Mouse (Mus musculus) hindbrain, embryonic 11.5 days (tissue): ENCODE data around the gene Kdm2b. TPM values are rescaled to one million over a fixed set of nuclear protein-coding genes. Genes with fewer than 3 reads are reported as not detected.

Source experiments
- ATAC-seq: fragments of 200-750 bp; cut with Nextera tagmentation; 2 replicates; pipeline ENCODE4 v1.8.0; 2017; ENCODE audit warnings: mild to moderate bottlenecking, moderate TSS enrichment, moderate library complexity; ENCODE audit not compliant: low FRiP score
- DNase-seq: peaks from one replicate; pipeline ENCODE4 v3.0.0-alpha.2; 2015; ENCODE audit warnings: low spot score
- H3K27ac ChIP-seq: fragments of 300-500 bp; sonication (generic); 2 replicates; pipeline ENCODE4 v1.5.1; 2014; ENCODE audit warnings: mild to moderate bottlenecking, low read depth, low read length
- H3K27me3 ChIP-seq: fragments of 300-500 bp; sonication (generic); 2 replicates; pipeline ENCODE4 v1.6.1; 2014; ENCODE audit warnings: mild to moderate bottlenecking, low read length, moderate library complexity, mixed read lengths; ENCODE audit not compliant: control insufficient read depth, insufficient read depth
- H3K36me3 ChIP-seq: fragments of 300-500 bp; sonication (generic); 2 replicates; pipeline ENCODE4 v1.6.1; 2014; ENCODE audit warnings: mild to moderate bottlenecking, low read length, moderate library complexity, mixed read lengths; ENCODE audit not compliant: control insufficient read depth, insufficient read depth
- H3K4me1 ChIP-seq: fragments of 300-500 bp; sonication (generic); replicated peaks from 2 replicates; pipeline ENCODE4 v1.6.1; 2014; ENCODE audit warnings: low read length, mixed read lengths; ENCODE audit not compliant: control insufficient read depth, insufficient read depth
- H3K4me2 ChIP-seq: fragments of 300-500 bp; sonication (generic); replicated peaks from 2 replicates; pipeline ENCODE4 v1.6.1; 2014; ENCODE audit warnings: mild to moderate bottlenecking, low read depth, low read length
- H3K4me3 ChIP-seq: fragments of 300-500 bp; sonication (generic); 2 replicates; pipeline ENCODE4 v1.5.1; 2014; ENCODE audit warnings: low read depth, low read length
- H3K9ac ChIP-seq: fragments of 300-500 bp; sonication (generic); 2 replicates; pipeline ENCODE4 v1.6.1; 2014; ENCODE audit warnings: low read depth, low read length
- H3K9me3 ChIP-seq: fragments of 300-500 bp; sonication (generic); 2 replicates; pipeline ENCODE4 v1.6.1; 2016; ENCODE audit warnings: low read length; ENCODE audit not compliant: control insufficient read depth
- WGBS: fragments of 180-500 bp; shearing (Covaris S2); extraction: QIAGEN DNeasy Blood & Tissue Kit; methylation state at CpG from one replicate; pipeline ENCODE4 v1.1.7; 2014; 5-methylcytosine and 5-hydroxymethylcytosine counted together
- polyA plus RNA-seq: library from polyadenylated mRNA; unstranded; fragments of >200 nt; fragmentation: Nextera tagmentation; extraction: Ambion mirVana; gene quantifications from 2 replicates; pipeline ENCODE4 v1.2.1, GENCODE M21; 2014

The Kdm2b gene
- polyA plus RNA-seq, 1 experiment from 2014 or later = 67.6 TPM

DNA sequence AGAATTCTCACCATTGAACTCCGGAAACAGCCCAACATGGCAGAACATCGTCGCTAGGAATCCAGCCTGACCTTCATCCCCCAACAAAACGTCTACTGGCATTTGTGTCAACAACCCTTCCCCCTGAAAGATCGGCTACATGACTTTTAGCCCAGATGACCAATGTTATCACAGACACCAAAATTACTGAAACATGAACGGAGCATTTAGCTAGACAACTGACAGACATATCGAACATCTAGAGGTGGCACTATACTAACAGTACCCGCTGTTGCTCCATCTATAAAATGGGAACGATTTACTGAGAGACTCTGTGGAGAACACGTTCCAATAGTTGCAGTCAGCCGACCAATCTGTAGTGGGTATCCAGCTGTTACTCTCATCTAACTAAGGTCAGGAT, 88.4 kb downstream of the Kdm2b start:
- Histone ChIP-seq H3K9me3 (no peaks in the 10 kb centered on the region), H3K4me1 (peaks cover 4% of the 10 kb centered on the region; the same call in 1 of the 2 replicates), H3K9ac (peak overlapping the region; percentile 92), H3K27ac (peak overlapping the region; percentile 92; the same call in 1 of the 2 replicates), H3K36me3 (no peaks in the 10 kb centered on the region), H3K4me3 (peak overlapping the region; percentile 84), H3K4me2 (peak overlapping the region; percentile 73), H3K27me3 (no peaks in the 10 kb centered on the region)
- ATAC-seq (no peak), DNase-seq (no peak)
- 54% methylated on average over 11 of the region's 11 CpGs for WGBS

DNA sequence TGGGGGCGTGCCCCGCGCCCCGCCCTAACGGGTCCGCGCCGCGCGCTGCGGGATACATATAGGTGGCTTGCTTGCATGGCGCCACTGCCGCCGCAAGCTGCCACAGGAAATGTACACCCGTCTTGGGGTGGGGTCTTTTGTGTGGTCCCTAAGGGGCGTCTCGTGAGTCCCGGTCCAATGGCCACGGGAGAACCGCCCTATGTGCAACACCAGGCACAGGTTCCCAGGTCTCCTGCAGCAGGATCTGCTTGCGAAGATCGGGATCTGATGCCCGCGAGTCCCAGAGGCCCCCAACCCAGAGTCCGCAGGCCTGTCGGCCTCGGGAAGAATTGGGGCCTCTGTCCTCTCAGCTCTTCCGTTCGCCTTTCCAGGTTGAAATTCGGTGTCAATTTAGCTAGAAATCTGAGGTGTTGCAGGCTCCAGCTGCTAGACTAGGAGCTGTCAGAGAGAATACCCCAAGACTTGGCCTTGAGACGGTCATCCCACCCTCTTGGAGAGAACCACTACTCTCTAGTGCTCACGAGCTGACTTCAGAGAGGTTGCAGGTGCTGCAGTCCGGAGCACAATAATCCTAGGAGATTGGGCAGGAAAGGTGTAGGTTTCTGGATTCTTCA, 89.0 kb downstream of the Kdm2b start:
- Histone ChIP-seq H3K4me3 (peak overlapping the region; percentile 84), H3K27ac (peak overlapping the region; percentile 92), H3K4me2 (peak overlapping the region; percentile 73), H3K36me3 (no peaks in the 10 kb centered on the region), H3K4me1 (peaks cover 4% of the 10 kb centered on the region; the same call in 1 of the 2 replicates), H3K9ac (peak overlapping the region; percentile 92), H3K27me3 (no peaks in the 10 kb centered on the region), H3K9me3 (no peaks in the 10 kb centered on the region)
- no peak for DNase-seq
- peak; percentile 5; the same call in 1 of the 2 replicates for ATAC-seq
- 3% methylated on average over 33 of the region's 33 CpGs for WGBS

GRCm38 (mm10) chr5:122899777-122900557, 89.7 kb downstream of the Kdm2b start:
- DNase-seq (peak; percentile 95), ATAC-seq (peak; percentile 98)
- no peaks in the 10 kb centered on the region for H3K9me3 ChIP-seq
- H3K36me3 ChIP-seq = no peaks in the 10 kb centered on the region
- peak overlapping the region; percentile 73 for H3K4me2 ChIP-seq
- peak overlapping the region; percentile 92 for H3K9ac ChIP-seq
- H3K4me3 ChIP-seq = peak overlapping the region; percentile 84
- WGBS = 0% methylated on average over 74 of the region's 120 CpGs
- peaks cover 4% of the 10 kb centered on the region; the same call in 1 of the 2 replicates for H3K4me1 ChIP-seq
- H3K27me3 ChIP-seq = no peaks in the 10 kb centered on the region
- H3K27ac ChIP-seq = peak overlapping the region; percentile 92

DNA sequence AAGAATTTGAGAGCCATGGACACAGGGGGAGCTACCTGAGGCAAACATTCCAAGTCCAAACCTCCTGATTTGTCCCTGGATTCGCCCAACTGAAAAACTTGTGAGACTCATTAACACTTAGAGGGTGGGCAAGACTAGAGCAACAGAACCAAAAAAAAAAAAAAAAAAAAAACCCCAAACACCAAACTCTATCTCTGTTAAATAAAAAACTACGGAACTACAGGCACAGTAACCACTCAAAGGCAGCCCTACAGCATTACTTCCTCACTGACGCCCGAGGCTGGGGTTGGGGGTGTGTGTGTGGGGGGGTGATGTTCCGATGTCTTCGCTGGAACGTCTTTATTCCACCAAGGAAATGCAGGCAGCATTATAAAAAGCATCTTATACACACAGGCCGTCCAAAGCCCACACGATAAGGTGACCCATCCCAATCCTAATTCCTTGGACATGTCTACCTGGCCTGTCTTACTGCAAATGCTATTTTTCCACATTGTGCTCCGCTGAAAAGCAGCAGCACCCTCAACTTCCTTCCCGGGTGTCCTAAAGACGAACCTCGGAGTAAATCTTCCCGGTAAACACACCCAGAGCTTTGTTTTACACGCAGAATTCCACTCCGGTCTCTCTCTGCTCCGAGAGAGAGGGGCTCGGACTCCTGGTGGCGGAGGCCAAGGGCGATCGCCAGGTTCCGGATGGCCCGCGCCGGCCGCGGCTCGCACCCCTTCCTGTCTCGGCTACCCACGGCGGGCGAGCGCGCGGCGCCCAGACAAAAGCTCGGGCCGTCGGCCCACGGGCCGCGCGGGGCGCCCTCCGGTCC, 90.5 kb downstream of the Kdm2b start:
- DNase-seq (peak; percentile 62), ATAC-seq (no peak)
- Histone ChIP-seq H3K36me3 (no peaks in the 10 kb centered on the region), H3K27ac (peak overlapping the region; percentile 92), H3K27me3 (no peaks in the 10 kb centered on the region), H3K9me3 (no peaks in the 10 kb centered on the region), H3K4me1 (peaks cover 4% of the 10 kb centered on the region; the same call in 1 of the 2 replicates), H3K9ac (peak overlapping the region; percentile 92), H3K4me3 (peak overlapping the region; percentile 84), H3K4me2 (peak overlapping the region; percentile 73)
- WGBS = 5% methylated on average over 45 of the region's 45 CpGs

DNA sequence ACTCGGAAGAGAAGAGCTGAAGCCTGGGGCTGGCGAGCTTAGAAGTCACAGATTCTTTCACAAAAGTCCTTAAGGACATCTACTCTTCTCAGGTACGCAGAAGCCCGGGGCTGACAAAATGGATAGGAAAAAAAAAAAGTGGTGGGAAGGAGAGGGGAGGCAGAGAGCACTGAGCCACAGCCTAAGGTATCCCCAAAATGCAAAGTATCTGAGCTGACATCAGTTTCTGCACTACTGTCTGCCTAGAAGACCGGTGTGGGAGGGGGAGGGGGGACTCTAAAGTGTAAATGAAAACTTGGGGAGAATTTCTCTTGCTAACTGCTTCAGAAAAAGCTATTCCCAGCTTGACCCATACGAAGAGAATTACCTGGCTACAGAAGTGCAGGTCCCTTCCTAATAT, 91.5 kb downstream of the Kdm2b start:
- WGBS = 91% methylated on average over 6 of the region's 6 CpGs
- no peak for DNase-seq
- Histone ChIP-seq H3K4me1 (peaks cover 4% of the 10 kb centered on the region; the same call in 1 of the 2 replicates), H3K9me3 (no peaks in the 10 kb centered on the region), H3K4me3 (no peak overlapping the region), H3K4me2 (no peak overlapping the region; the same call in 1 of the 2 replicates), H3K27ac (no peak overlapping the region), H3K9ac (no peak overlapping the region), H3K36me3 (no peaks in the 10 kb centered on the region), H3K27me3 (no peaks in the 10 kb centered on the region)
- ATAC-seq = no peak

GRCm38 (mm10) chr5:122894821-122895220, 94.8 kb downstream of the Kdm2b start:
- no peak overlapping the region for H3K27ac ChIP-seq
- H3K27me3 ChIP-seq = no peaks in the 10 kb centered on the region
- DNase-seq (no peak), ATAC-seq (no peak)
- WGBS = 77% methylated on average over 4 of the region's 4 CpGs
- peaks cover 4% of the 10 kb centered on the region; the same call in 1 of the 2 replicates for H3K4me1 ChIP-seq
- no peak overlapping the region for H3K9ac ChIP-seq
- no peak overlapping the region for H3K4me3 ChIP-seq
- H3K9me3 ChIP-seq = no peaks in the 10 kb centered on the region
- H3K4me2 ChIP-seq = no peak overlapping the region
- H3K36me3 ChIP-seq = no peaks in the 10 kb centered on the region

- Histone ChIP-seq H3K27me3 (no peaks in the 10 kb centered on the region), H3K4me3 (no peak overlapping the region), H3K36me3 (no peaks in the 10 kb centered on the region), H3K9ac (no peak overlapping the region), H3K4me2 (no peak overlapping the region), H3K27ac (no peak overlapping the region), H3K9me3 (no peaks in the 10 kb centered on the region), H3K4me1 (peaks cover 4% of the 10 kb centered on the region; the same call in 1 of the 2 replicates)
- ATAC-seq (no peak), DNase-seq (peak; percentile 75)
- WGBS = 97% methylated on average over 5 of the region's 5 CpGs
These were observed 95.5 kb downstream of the Kdm2b start for GRCm38 (mm10) chr5:122894007-122894637.

DNA sequence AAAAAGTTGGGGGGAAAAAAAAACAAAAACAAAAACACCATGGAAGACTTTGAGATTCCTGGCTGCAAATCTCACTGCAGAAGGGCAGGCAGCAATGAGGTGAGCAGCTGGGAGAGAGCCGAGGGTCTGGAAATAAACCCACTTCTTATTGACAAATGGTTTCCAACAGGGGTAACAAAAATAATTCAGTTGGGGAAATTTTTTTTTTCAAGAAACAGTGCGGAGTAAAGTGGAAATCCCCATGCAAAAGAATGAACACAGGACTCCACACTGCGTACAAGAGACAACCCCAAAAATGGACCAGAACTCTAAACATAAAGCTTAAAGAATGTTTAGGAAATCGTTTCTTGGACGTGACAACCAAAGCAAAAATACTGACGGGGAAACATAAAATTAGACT, 96.4 kb downstream of the Kdm2b start:
- Histone ChIP-seq H3K4me2 (no peak overlapping the region), H3K27me3 (no peaks in the 10 kb centered on the region), H3K4me1 (no peaks in the 10 kb centered on the region), H3K9me3 (no peaks in the 10 kb centered on the region), H3K9ac (no peak overlapping the region), H3K27ac (no peak overlapping the region), H3K36me3 (no peaks in the 10 kb centered on the region), H3K4me3 (no peak overlapping the region)
- DNase-seq (no peak), ATAC-seq (no peak)
- 92% methylated on average over 6 of the region's 6 CpGs for WGBS
